Comparison of ENCODE assay signal across 8 mouse cellular contexts in the genomic region with DNA sequence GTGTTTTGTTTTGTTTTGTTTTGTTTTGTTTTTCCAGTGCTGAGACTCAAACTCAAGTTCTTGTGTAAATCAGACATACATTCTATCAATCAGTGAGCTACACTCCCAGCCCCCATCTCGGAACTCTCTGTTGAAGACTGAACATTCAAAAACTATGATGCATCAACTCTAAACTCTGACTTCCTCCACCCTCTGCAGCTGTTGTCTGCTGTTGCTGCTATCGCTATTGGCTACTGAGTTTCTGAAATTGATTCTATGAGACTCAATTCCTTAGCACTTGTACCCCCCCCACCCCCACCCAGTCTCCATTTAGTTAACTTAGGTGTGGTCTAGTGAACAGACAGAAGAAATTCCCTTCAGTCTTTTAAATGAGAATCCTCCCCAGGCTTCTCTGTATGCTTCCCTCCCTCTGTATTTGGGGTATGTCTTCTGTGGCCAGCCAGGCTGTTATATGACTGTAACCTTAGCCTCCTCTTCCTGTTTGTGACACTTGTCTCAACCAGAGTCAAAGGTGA.
"Had no signal": no experiment of that assay in that cellular context is flagged by ENCODE, and none has a peak within 500 bp of the region (broad histone marks: within the 10 kb centered on the region; RNA-seq: fewer than 3 reads in every experiment).

No protein-coding gene starts in this region.

- DNase-seq: kidney, postnatal 25 days; lung, adult 2 months; right cerebral cortex, postnatal 14 days; thymus, postnatal 4 days had no signal

- H3K27me3 ChIP-seq: limb, embryonic 13.5 days; midbrain, embryonic 15.5 days; stomach, embryonic 15.5 days had no signal

- H3K36me3 ChIP-seq: limb, embryonic 13.5 days; midbrain, embryonic 15.5 days; stomach, embryonic 15.5 days had no signal

- H3K4me3 ChIP-seq: left cerebral cortex, adult 2 months; limb, embryonic 13.5 days; midbrain, embryonic 15.5 days; stomach, embryonic 15.5 days had no signal
